8 mouse cellular contexts compared by ENCODE assay signal in the genomic region with DNA sequence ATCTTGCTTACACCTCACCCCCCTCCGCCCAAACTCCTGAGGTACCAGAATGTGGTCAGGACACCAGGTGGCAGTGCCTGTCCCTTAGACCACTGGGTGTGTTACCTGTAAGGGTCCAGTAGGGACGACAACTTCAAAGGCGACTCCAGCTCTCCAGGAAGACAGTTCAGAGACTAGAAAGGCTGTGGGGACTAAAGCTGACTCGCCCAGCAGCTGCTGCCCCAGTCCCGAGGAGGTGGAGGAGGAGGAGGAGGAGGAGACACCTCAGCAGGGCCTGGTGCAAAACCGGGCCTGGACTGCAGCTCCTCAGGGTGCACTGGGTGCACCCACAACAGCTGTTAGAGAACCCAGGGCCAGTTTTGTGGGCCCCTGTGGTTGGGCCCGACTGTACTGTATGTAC. TPM values are rescaled to one million over a fixed set of nuclear protein-coding genes. Genes with fewer than 3 reads are reported as not detected.
A peak's percentile ranks its signal among the peaks of the same experiment; 100 is the strongest.
DNase-seq lines count a peak whose midpoint lies in the region; ATAC-seq lines count a peak whose summit lies in the region.

A gene (minus strand): TSS at position 232 of the 400 bp plus-strand sequence.

- H3K4me2 ChIP-seq in embryonic facial prominence, embryonic 14.5 days (ENCODE audit: low read depth, low read length), result peak within 1 kb of the TSS; percentile 34

- H3K27me3 ChIP-seq in heart, embryonic 10.5 days (ENCODE audit: insufficient read depth, poor library complexity, severe bottlenecking), result peaks cover 31% of the 10 kb centered on the region
- no peaks in the 10 kb centered on the region for H3K27me3 ChIP-seq in embryonic facial prominence, embryonic 14.5 days (replicated peaks; ENCODE audit: control insufficient read depth, insufficient read depth, low read length)

- 35% methylated on average over 7 of the region's 7 CpGs for WGBS in heart, embryonic 10.5 days
- 43% methylated on average over 7 of the region's 7 CpGs for WGBS in embryonic facial prominence, embryonic 14.5 days

- no peaks in the 10 kb centered on the region; the same call in 1 of the 2 replicates for H3K4me1 ChIP-seq in heart, embryonic 10.5 days
- H3K4me1 ChIP-seq in embryonic facial prominence, embryonic 14.5 days (ENCODE audit: control insufficient read depth, insufficient read depth, low read length), result no peaks in the 10 kb centered on the region

- H3K27ac ChIP-seq in heart, embryonic 10.5 days, result 0 out of 2 replicates have a peak within 1 kb of the TSS, but pooled peaks have one; percentile 25
- peak within 1 kb of the TSS; percentile 39; the same call in 1 of the 2 replicates for H3K27ac ChIP-seq in embryonic facial prominence, embryonic 14.5 days (replicated peaks; ENCODE audit: low read depth, low read length)

- H3K4me3 ChIP-seq in heart, embryonic 10.5 days, result no peak within 1 kb of the TSS
- H3K4me3 ChIP-seq in embryonic facial prominence, embryonic 14.5 days (ENCODE audit: low read depth, low read length), result peak within 1 kb of the TSS; percentile 7; the same call in 1 of the 2 replicates

- intact Hi-C loops in heart, postnatal 10 days (cut with DNase I), result no loop called here

- ATAC-seq in embryonic facial prominence, embryonic 14.5 days (ENCODE audit: low read depth), result no peak
- peak; percentile 62 for ATAC-seq in megakaryocyte, adult 5-6 weeks (ENCODE audit: poor library complexity, severe bottlenecking)

- peaks cover 50% of the 10 kb centered on the region for H3K36me3 ChIP-seq in heart, embryonic 10.5 days
- peaks cover 39% of the 10 kb centered on the region for H3K36me3 ChIP-seq in embryonic facial prominence, embryonic 14.5 days (ENCODE audit: control insufficient read depth, insufficient read depth, low read length)

- no peak for DNase-seq in heart, embryonic 10.5 days (ENCODE audit: low spot score)
- no peak for DNase-seq in heart, postnatal 10 days
- peak; percentile 46 for DNase-seq in 416B (ENCODE audit: low read depth)
- DNase-seq in embryonic facial prominence, embryonic 14.5 days (ENCODE audit: low spot score), result no peak
- no peak for DNase-seq in cerebellum, adult 11 months
- DNase-seq in layer of hippocampus, adult 9-10 months (ENCODE audit: low spot score), result no peak
- DNase-seq in cerebellum, postnatal 25 days, result no peak

- H3K9ac ChIP-seq in embryonic facial prominence, embryonic 14.5 days (ENCODE audit: low read depth, low read length), result peak within 1 kb of the TSS; percentile 11; the same call in 1 of the 2 replicates

- H3K9me3 ChIP-seq in heart, embryonic 10.5 days, result no peaks in the 10 kb centered on the region
- H3K9me3 ChIP-seq in embryonic facial prominence, embryonic 14.5 days (ENCODE audit: control insufficient read depth, low read length), result no peaks in the 10 kb centered on the region

RNA-seq across cellular contexts. Expression of the gene that starts here (rescaled TPM):
- polyA plus RNA-seq in heart, embryonic 10.5 days (2016; fragmentation: Nextera tagmentation; extraction: Ambion mirVana), result 0.28 and 0.60 TPM in 2 replicates
- 1 to 10 TPM in 1 of 2 experiments, under 1 TPM in 1; 0.74 to 1.5 TPM for total RNA-seq in heart, postnatal 10 days (2021)
- 11.0 and 11.5 TPM in 2 replicates for polyA plus RNA-seq in embryonic facial prominence, embryonic 14.5 days (2014; fragmentation: Nextera tagmentation; extraction: Ambion mirVana)
- 1.9 and 2.5 TPM in 2 replicates for total RNA-seq in megakaryocyte, adult 5-6 weeks (2015)
- total RNA-seq in megakaryocyte, adult 5-6 weeks (2017), result 2.1 and 3.7 TPM in 2 replicates
